Mouse (Mus musculus): ENCODE measurements at regions not wholly inside any gene's neighbourhood (a gene's known extent, or its start where the extent isn't known, plus 50 kb on each side); places are given as distances from the start of the nearest gene placed in this dataset.

- DNase-seq (ENCODE audit: low spot score in 2 of 2): no peak
Observed at GRCm38 (mm10) chr7:71043128-71043527, 308.2 kb downstream of the Gm10295 start.

GRCm38 (mm10) chr7:71041388-71041787 lies 309.9 kb downstream of the Gm10295 start:
- DNase-seq (ENCODE audit: low spot score in 2 of 2): no peak

- DNase-seq (ENCODE audit: low spot score in 2 of 2): no peak
Observed at GRCm38 (mm10) chr7:71040846-71041245, 310.4 kb downstream of the Gm10295 start.

GRCm38 (mm10) chr7:71038537-71038936 lies 312.7 kb downstream of the Gm10295 start:
- no peak for DNase-seq (ENCODE audit: low spot score in 2 of 2)

- no peak for DNase-seq (ENCODE audit: low spot score in 2 of 2)
Observed at GRCm38 (mm10) chr7:71033121-71033520, 318.2 kb downstream of the Gm10295 start.

- no peak for DNase-seq (ENCODE audit: low spot score in 2 of 2)
Observed at GRCm38 (mm10) chr7:71023946-71024610, 327.2 kb downstream of the Gm10295 start.

GRCm38 (mm10) chr7:71023253-71023945 lies 327.9 kb downstream of the Gm10295 start:
- no peak for DNase-seq (ENCODE audit: low spot score in 2 of 2)
